Comparison of ENCODE assay signal across 8 mouse cellular contexts in the genomic region with DNA sequence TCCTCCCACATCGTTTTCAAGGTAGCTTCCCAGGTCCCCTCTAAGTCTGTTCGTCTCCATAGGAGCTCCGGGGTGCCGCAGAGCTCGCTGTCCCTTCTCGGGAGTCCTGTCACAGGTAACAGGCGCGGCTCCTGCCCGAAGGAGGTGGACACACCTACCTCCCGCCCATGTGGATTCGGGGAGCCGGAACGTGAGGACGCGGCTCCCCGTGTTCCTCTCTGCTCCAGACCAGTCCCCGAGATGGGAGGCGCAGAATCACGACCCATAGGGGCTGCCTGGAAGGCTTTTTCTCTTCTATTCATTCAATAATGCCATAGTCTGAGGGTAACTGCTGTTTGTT. TPM values are rescaled to one million over a fixed set of nuclear protein-coding genes. Genes with fewer than 3 reads are reported as not detected.
DNase-seq lines count a peak whose midpoint lies in the region; ATAC-seq lines count a peak whose summit lies in the region.

No protein-coding gene starts in this region.

- H3K4me2 ChIP-seq in kidney, embryonic 16.5 days (replicated peaks; ENCODE audit: low read depth, low read length), result peak overlapping the region; percentile 77
- peak overlapping the region; percentile 93 for H3K4me2 ChIP-seq in hindbrain, embryonic 11.5 days (replicated peaks; ENCODE audit: low read depth, low read length)

- under 1% methylated on average over 19 of the region's 19 CpGs for WGBS in kidney, embryonic 16.5 days
- WGBS in hindbrain, embryonic 11.5 days, result under 1% methylated on average over 19 of the region's 19 CpGs

- H3K27me3 ChIP-seq in kidney, embryonic 16.5 days (ENCODE audit: insufficient read depth, low read length), result no peaks in the 10 kb centered on the region
- H3K27me3 ChIP-seq in hindbrain, embryonic 11.5 days (ENCODE audit: control insufficient read depth, insufficient read depth, low read length), result no peaks in the 10 kb centered on the region

- peaks cover 22% of the 10 kb centered on the region for H3K4me1 ChIP-seq in kidney, embryonic 16.5 days (ENCODE audit: insufficient read depth, low read length)
- no peaks in the 10 kb centered on the region; the same call in 1 of the 2 replicates for H3K4me1 ChIP-seq in hindbrain, embryonic 11.5 days (replicated peaks; ENCODE audit: control insufficient read depth, insufficient read depth, low read length)

- peak overlapping the region; percentile 88 for H3K4me3 ChIP-seq in kidney, embryonic 16.5 days (ENCODE audit: low read length)
- H3K4me3 ChIP-seq in hindbrain, embryonic 11.5 days (ENCODE audit: low read depth, low read length), result peak overlapping the region; percentile 71

- H3K36me3 ChIP-seq in kidney, embryonic 16.5 days (ENCODE audit: insufficient read depth, low read length), result no peaks in the 10 kb centered on the region
- no peaks in the 10 kb centered on the region for H3K36me3 ChIP-seq in hindbrain, embryonic 11.5 days (ENCODE audit: control insufficient read depth, insufficient read depth, low read length)

- peak; percentile 23 for ATAC-seq in kidney, embryonic 16.5 days (ENCODE audit: low FRiP score, low TSS enrichment)
- peak; percentile 44 for ATAC-seq in hindbrain, embryonic 11.5 days (ENCODE audit: low FRiP score)

- peak overlapping the region; percentile 88 for H3K27ac ChIP-seq in kidney, embryonic 16.5 days (ENCODE audit: low read length)
- H3K27ac ChIP-seq in hindbrain, embryonic 11.5 days (ENCODE audit: low read depth, low read length), result no peak overlapping the region

- H3K9ac ChIP-seq in kidney, embryonic 16.5 days (replicated peaks; ENCODE audit: low read length), result peak overlapping the region; percentile 79
- H3K9ac ChIP-seq in hindbrain, embryonic 11.5 days (ENCODE audit: low read depth, low read length), result peak overlapping the region; percentile 71

- DNase-seq in kidney, postnatal 14 days, result no peak
- DNase-seq in brain, adult 2 months (ENCODE audit: low read depth, low spot score), result peak; percentile 35
- no peak for DNase-seq in hindbrain, embryonic 11.5 days (ENCODE audit: low spot score)
- peak; percentile 34 for DNase-seq in lung, postnatal 14 days
- DNase-seq in adrenal gland, postnatal 25 days, result no peak
- DNase-seq in B cell, adult 2 months, result no peak
- DNase-seq in layer of hippocampus, adult 9-10 months (ENCODE audit: low spot score), result no peak

- H3K9me3 ChIP-seq in kidney, embryonic 16.5 days (ENCODE audit: low read length), result no peaks in the 10 kb centered on the region
- H3K9me3 ChIP-seq in hindbrain, embryonic 11.5 days (ENCODE audit: control insufficient read depth, low read length), result no peaks in the 10 kb centered on the region

RNA-seq across cellular contexts. Expression of a gene that starts 0.7 kb away (rescaled TPM):
- 15.3 and 15.8 TPM in 2 replicates for polyA plus RNA-seq in kidney, embryonic 16.5 days (2015; fragmentation: Nextera tagmentation; extraction: Ambion mirVana)
- polyA plus RNA-seq in hindbrain, embryonic 11.5 days (2014; fragmentation: Nextera tagmentation; extraction: Ambion mirVana), result 6.1 and 11.2 TPM in 2 replicates
- total RNA-seq in adrenal gland, postnatal 25 days (2021), result 36.3 and 36.6 TPM in 2 replicates

Comparison
In these comparisons a context has a peak if more than half of its experiments do, and no peak if none do; other contexts are left out.
1. DNase-seq: peak in brain, adult 2 months (single experiment) and lung, postnatal 14 days (single experiment); none in kidney, postnatal 14 days (single experiment), hindbrain, embryonic 11.5 days (single experiment), adrenal gland, postnatal 25 days (single experiment), B cell, adult 2 months (0 of 2) and layer of hippocampus, adult 9-10 months (single experiment).